17 mouse cellular contexts compared by ENCODE assay signal in the genomic region with DNA sequence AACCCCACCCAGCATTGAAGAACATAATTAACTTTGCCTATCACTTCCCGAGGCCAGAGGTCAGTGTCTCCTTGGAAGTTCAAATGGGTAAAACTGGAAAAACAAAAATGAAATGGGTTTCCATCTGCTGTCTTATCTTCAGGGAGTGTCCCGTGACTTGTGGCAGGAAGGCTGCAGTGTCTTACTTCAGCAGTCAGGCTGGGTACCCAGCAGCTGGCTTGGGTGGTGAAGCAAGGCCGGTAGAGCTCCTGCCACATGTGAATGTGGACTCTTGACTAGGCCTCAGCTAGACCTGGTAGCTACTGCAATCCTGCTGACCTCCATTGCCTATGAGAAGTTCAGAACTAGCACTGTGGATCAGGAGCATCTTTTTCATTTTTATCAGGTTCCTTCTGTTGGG. TPM values are rescaled to one million over a fixed set of nuclear protein-coding genes. Genes with fewer than 3 reads are reported as not detected.
DNase-seq lines count a peak whose midpoint lies in the region; ATAC-seq and TF ChIP-seq lines count a peak whose summit lies in the region.
"Had no signal": no experiment of that assay in that cellular context is flagged by ENCODE, and none has a peak within 500 bp of the region (broad histone marks: within the 10 kb centered on the region; RNA-seq: fewer than 3 reads in every experiment).

No protein-coding gene starts in this region.

- no peak for TF ChIP-seq POLR2A in heart, adult 2 months (IDR thresholded peaks at IDR 0.05; ENCODE audit: insufficient read depth, low read depth, low read length)
- TF ChIP-seq POLR2A in small intestine, adult 2 months (IDR thresholded peaks at IDR 0.05; ENCODE audit: low read depth, low read length): no peak

- no peak overlapping the region for H3K27ac ChIP-seq in heart, adult 2 months
- H3K27ac ChIP-seq in intestine, embryonic 16.5 days (ENCODE audit: low read length): peak overlapping the region; percentile 34; the same call in 1 of the 2 replicates
- peak overlapping the region; percentile 24; the same call in 1 of the 2 replicates for H3K27ac ChIP-seq in small intestine, adult 2 months (ENCODE audit: insufficient read depth, low read depth, low read length)
- H3K27ac ChIP-seq: embryonic facial prominence, embryonic 10.5 days; forebrain, embryonic 13.5 days; hindbrain, embryonic 10.5 days; hindbrain, embryonic 14.5 days had no signal

- no peaks in the 10 kb centered on the region for H3K27me3 ChIP-seq in heart, adult 2 months (ENCODE audit: control insufficient read depth, insufficient read depth, low read length)
- no peaks in the 10 kb centered on the region for H3K27me3 ChIP-seq in megakaryocyte, embryonic 14.5 days (replicated peaks)
- no peaks in the 10 kb centered on the region for H3K27me3 ChIP-seq in intestine, embryonic 16.5 days (replicated peaks; ENCODE audit: control insufficient read depth, insufficient read depth, low read length)
- no peaks in the 10 kb centered on the region for H3K27me3 ChIP-seq in small intestine, adult 2 months (ENCODE audit: control insufficient read depth, insufficient read depth, low read length)
- H3K27me3 ChIP-seq: forebrain, embryonic 13.5 days had no signal

- peaks cover 5% of the 10 kb centered on the region for H3K36me3 ChIP-seq in heart, adult 2 months (ENCODE audit: control insufficient read depth, insufficient read depth, low read length)
- H3K36me3 ChIP-seq in megakaryocyte, embryonic 14.5 days (replicated peaks; ENCODE audit: low read length): peaks cover 66% of the 10 kb centered on the region
- peaks cover 25% of the 10 kb centered on the region for H3K36me3 ChIP-seq in intestine, embryonic 16.5 days (ENCODE audit: control insufficient read depth, insufficient read depth, low read length)
- peaks cover 46% of the 10 kb centered on the region for H3K36me3 ChIP-seq in small intestine, adult 2 months (ENCODE audit: control insufficient read depth, insufficient read depth, low read length)

- peaks cover 4% of the 10 kb centered on the region for H3K4me1 ChIP-seq in heart, adult 2 months (ENCODE audit: control insufficient read depth, insufficient read depth, low read length)
- peaks cover 83% of the 10 kb centered on the region for H3K4me1 ChIP-seq in megakaryocyte, embryonic 14.5 days
- H3K4me1 ChIP-seq in intestine, embryonic 16.5 days (ENCODE audit: control insufficient read depth, insufficient read depth, low read length): peaks cover 6% of the 10 kb centered on the region; the same call in 1 of the 2 replicates
- peaks cover 4% of the 10 kb centered on the region; the same call in 1 of the 2 replicates for H3K4me1 ChIP-seq in small intestine, adult 2 months (ENCODE audit: control insufficient read depth, insufficient read depth, insufficient read length, low read length)
- H3K4me1 ChIP-seq: forebrain, embryonic 13.5 days; hindbrain, embryonic 10.5 days had no signal

- no peak overlapping the region for H3K9ac ChIP-seq in heart, adult 2 months (ENCODE audit: low read depth, low read length)
- H3K9ac ChIP-seq in intestine, embryonic 16.5 days (ENCODE audit: low read depth, low read length): no peak overlapping the region
- H3K9ac ChIP-seq: forebrain, embryonic 13.5 days; forebrain, postnatal 0 days; hindbrain, embryonic 14.5 days had no signal

- ATAC-seq in megakaryocyte, adult 5-6 weeks (ENCODE audit: poor library complexity, severe bottlenecking): no peak
- peak; percentile 57 for ATAC-seq in intestine, embryonic 16.5 days
- ATAC-seq: forebrain, embryonic 13.5 days; forebrain, postnatal 0 days had no signal

- WGBS in heart, adult 2 months: 45% methylated on average over 3 of the region's 3 CpGs
- WGBS in intestine, embryonic 16.5 days: 59% methylated on average over 3 of the region's 3 CpGs
- WGBS in small intestine, adult 2 months: 26% methylated on average over 3 of the region's 3 CpGs

- H3K4me3 ChIP-seq in heart, adult 2 months: no peak overlapping the region
- peak overlapping the region; percentile 16 for H3K4me3 ChIP-seq in megakaryocyte, embryonic 14.5 days (replicated peaks)
- H3K4me3 ChIP-seq in intestine, embryonic 16.5 days (ENCODE audit: low read length): no peak overlapping the region
- H3K4me3 ChIP-seq in small intestine, adult 2 months (ENCODE audit: low read depth, low read length): no peak overlapping the region
- H3K4me3 ChIP-seq: embryonic facial prominence, embryonic 10.5 days; forebrain, embryonic 13.5 days; hindbrain, embryonic 10.5 days had no signal

- no peaks in the 10 kb centered on the region for H3K9me3 ChIP-seq in megakaryocyte, embryonic 14.5 days
- no peaks in the 10 kb centered on the region for H3K9me3 ChIP-seq in intestine, embryonic 16.5 days (ENCODE audit: control insufficient read depth, low read length)
- H3K9me3 ChIP-seq: embryonic facial prominence, embryonic 10.5 days; forebrain, embryonic 13.5 days; hindbrain, embryonic 10.5 days had no signal

- TF ChIP-seq CTCF in heart, adult 2 months (IDR thresholded peaks at IDR 0.05): no peak
- TF ChIP-seq CTCF in small intestine, adult 2 months (IDR thresholded peaks at IDR 0.05; ENCODE audit: extremely low read depth, insufficient read length, insufficient replicate concordance, low read depth, low read length): no peak

- H3K4me2 ChIP-seq in intestine, embryonic 16.5 days (ENCODE audit: low read depth, low read length): no peak overlapping the region
- H3K4me2 ChIP-seq: forebrain, embryonic 13.5 days; hindbrain, embryonic 14.5 days had no signal

- DNase-seq in heart, adult 2 months: no peak
- no peak for DNase-seq in heart, postnatal 4 days
- DNase-seq in MN1 (ENCODE audit: low spot score): no peak
- DNase-seq: adrenal gland, adult 8-10 months; adrenal gland, postnatal 36 days; cerebellum, adult 2 months; cerebellum, postnatal 10 days; forebrain, postnatal 0 days; heart, postnatal 10 days had no signal

- no peaks in the 10 kb centered on the region; the same call in 1 of the 2 replicates for H3K79me2 ChIP-seq in heart, adult 2 months (replicated peaks; ENCODE audit: control insufficient read depth, insufficient read depth, low read length)

- intact Hi-C loops in heart, adult 2 months (cut with DNase I): loop anchor here (10.0 kb wide), 2 partner anchors 156 to 366 kb away; partner anchors contain the start of genes Clec3b and Lars2

- 0 out of 2 replicates have a peak, but pooled peaks have one; percentile 12 for TF ChIP-seq EP300 in heart, adult 2 months (IDR thresholded peaks at IDR 0.05; ENCODE audit: insufficient read depth, low read depth, low read length)

RNA-seq across cellular contexts. Expression of gene Sacm1l, which starts 8.8 kb away (rescaled TPM):
- 10 to 100 TPM; 35.4 to 36.8 TPM for total RNA-seq in heart, adult 2 months (2021)
- polyA plus RNA-seq in heart, adult 2 months (2012; rRNA removed): 8.3 and 18.9 TPM in 2 replicates
- total RNA-seq in heart, postnatal 4 days (2021): 10 to 100 TPM; 44.6 to 47.0 TPM
- polyA plus RNA-seq in megakaryocyte, embryonic 14.5 days (2012; ENCODE audit: insufficient read depth, low replicate concordance): 1.2 TPM in 1 of 2 replicates, not detected in the other
- total RNA-seq in megakaryocyte, adult 5-6 weeks (2015): 38.9 and 41.4 TPM in 2 replicates
- 46.1 and 49.5 TPM in 2 replicates for total RNA-seq in megakaryocyte, adult 5-6 weeks (2017)
- polyA plus RNA-seq in intestine, embryonic 16.5 days (2015; fragmentation: Nextera tagmentation; extraction: Ambion mirVana): 74.4 and 87.4 TPM in 2 replicates
- polyA plus RNA-seq in small intestine, adult 2 months (2012; rRNA removed): 1.6 and 3.2 TPM in 2 replicates

RNA-seq across cellular contexts. Expression of gene Limd1, which starts 42.2 kb away (rescaled TPM):
- total RNA-seq in heart, adult 2 months (2021): 10 to 100 TPM; 33.7 to 48.9 TPM
- 34.6 and 50.0 TPM in 2 replicates for polyA plus RNA-seq in heart, adult 2 months (2012; rRNA removed)
- 10 to 100 TPM; 49.1 to 53.5 TPM for total RNA-seq in heart, postnatal 4 days (2021)
- polyA plus RNA-seq in megakaryocyte, embryonic 14.5 days (2012; ENCODE audit: insufficient read depth, low replicate concordance): 5.0 and 8.8 TPM in 2 replicates
- total RNA-seq in megakaryocyte, adult 5-6 weeks (2015): 47.3 and 50.7 TPM in 2 replicates
- total RNA-seq in megakaryocyte, adult 5-6 weeks (2017): 48.5 and 49.2 TPM in 2 replicates
- polyA plus RNA-seq in intestine, embryonic 16.5 days (2015; fragmentation: Nextera tagmentation; extraction: Ambion mirVana): 51.5 and 55.7 TPM in 2 replicates
- polyA plus RNA-seq in small intestine, adult 2 months (2012; rRNA removed): 16.7 and 54.0 TPM in 2 replicates
